Mouse (Mus musculus): ENCODE data around the gene Nat8f2.
A peak's percentile ranks its signal among the peaks of the same experiment; 100 is the strongest.
"Not testable (repeated sequence)": the region's sequence is repeated elsewhere in the genome, so short reads cannot be mapped to it uniquely, and the experiment has no call there.

Nat8f2 gene

GRCm38 (mm10) chr6:85869006-85869405, at the start of gene Nat8f2:
Gene Nat8f2, minus strand, starts transcription at chr6:85869158.
- not testable (repeated sequence) for DNase-seq (ENCODE audit: low read depth, low spot score)

- not testable (repeated sequence) for DNase-seq (ENCODE audit: low read depth, low spot score)
These were observed 49.4 kb upstream of the Nat8f2 start for GRCm38 (mm10) chr6:85918341-85918740.

DNA sequence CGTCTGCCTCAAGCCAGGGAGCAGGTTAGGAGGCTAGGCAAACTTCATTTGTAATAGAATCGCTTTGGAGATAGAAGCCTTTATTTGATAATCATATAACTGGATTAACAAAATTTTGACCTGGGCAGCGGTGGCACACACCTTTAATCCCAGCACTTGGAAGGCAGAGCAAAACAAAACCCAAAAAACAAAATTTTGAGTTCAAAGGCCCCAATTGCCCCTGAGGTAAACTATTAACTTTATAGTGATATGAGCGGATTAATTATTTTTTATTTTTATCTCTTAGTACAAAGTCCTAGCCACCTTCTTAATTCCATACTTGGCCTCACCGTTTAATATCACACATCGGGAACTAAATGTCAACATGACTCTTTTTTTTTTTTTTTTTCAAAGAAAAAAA, 47.6 kb upstream of the Nat8f2 start:
- no peak for DNase-seq (ENCODE audit: low read depth, low spot score)

- DNase-seq (ENCODE audit: low read depth, low spot score), result peak; percentile 94
These were observed 46.9 kb upstream of the Nat8f2 start, which contains the start of gene Nat8f1 for GRCm38 (mm10) chr6:85915539-85916513. Gene Nat8f1, minus strand, starts transcription at chr6:85915687.

DNA sequence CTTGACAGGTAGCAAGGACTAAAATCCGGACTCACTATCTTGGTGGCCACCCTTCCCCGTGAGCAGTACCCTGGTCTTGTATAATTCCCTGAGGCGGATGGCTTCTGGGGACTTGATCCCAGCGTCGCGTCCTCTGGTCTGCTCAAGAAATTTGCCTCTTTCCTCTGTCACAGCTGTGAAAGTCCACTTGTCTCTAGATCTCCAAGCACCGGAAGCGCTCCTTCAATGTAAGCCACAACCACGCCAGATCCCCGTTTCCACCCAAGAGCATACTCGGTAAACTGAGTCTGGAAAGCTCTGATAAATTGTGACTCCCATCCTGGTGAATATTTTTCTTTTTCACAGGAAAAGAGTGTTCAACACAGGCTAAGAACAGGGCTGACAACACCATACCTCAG, 46.2 kb upstream of the Nat8f2 start:
- no peak for DNase-seq (ENCODE audit: low read depth, low spot score)

- no peak for DNase-seq (ENCODE audit: low read depth, low spot score)
These were observed 42.6 kb upstream of the Nat8f2 start, which contains the start of gene Tprkb for GRCm38 (mm10) chr6:85911587-85911986. Gene Tprkb, plus strand, starts transcription at chr6:85911865.

DNA sequence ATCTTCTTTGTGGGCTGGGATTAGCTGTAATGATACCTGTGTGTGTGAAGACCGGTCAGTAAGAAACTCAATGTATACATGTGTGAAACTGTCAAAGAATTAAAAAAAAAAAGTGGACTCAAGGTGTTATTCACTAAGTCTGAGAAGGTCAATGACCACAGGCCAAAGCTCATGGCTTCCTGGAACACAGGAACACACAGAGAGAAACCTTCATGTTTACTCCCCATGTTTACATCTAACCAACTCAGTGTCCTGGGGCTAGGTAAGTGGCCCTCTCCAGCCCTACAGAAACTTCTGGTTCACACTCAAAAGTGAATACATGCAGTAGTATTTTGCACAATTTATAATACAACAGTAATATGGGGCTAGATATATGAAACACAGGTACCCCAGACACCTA, 40.7 kb upstream of the Nat8f2 start:
- no peak for DNase-seq (ENCODE audit: low read depth, low spot score)

GRCm38 (mm10) chr6:85908341-85908740, 39.4 kb upstream of the Nat8f2 start:
- DNase-seq (ENCODE audit: low read depth, low spot score), result no peak

GRCm38 (mm10) chr6:85906911-85907351, 38.0 kb upstream of the Nat8f2 start:
- DNase-seq (ENCODE audit: low read depth, low spot score), result not testable (repeated sequence)

GRCm38 (mm10) chr6:85904642-85905061, 35.7 kb upstream of the Nat8f2 start, which contains the start of gene Nat8f4:
Gene Nat8f4, minus strand, starts transcription at chr6:85904884.
- peak; percentile 77 for DNase-seq (ENCODE audit: low read depth, low spot score)

- no peak for DNase-seq (ENCODE audit: low read depth, low spot score)
These were observed 33.3 kb upstream of the Nat8f2 start for GRCm38 (mm10) chr6:85902303-85902702.

DNA sequence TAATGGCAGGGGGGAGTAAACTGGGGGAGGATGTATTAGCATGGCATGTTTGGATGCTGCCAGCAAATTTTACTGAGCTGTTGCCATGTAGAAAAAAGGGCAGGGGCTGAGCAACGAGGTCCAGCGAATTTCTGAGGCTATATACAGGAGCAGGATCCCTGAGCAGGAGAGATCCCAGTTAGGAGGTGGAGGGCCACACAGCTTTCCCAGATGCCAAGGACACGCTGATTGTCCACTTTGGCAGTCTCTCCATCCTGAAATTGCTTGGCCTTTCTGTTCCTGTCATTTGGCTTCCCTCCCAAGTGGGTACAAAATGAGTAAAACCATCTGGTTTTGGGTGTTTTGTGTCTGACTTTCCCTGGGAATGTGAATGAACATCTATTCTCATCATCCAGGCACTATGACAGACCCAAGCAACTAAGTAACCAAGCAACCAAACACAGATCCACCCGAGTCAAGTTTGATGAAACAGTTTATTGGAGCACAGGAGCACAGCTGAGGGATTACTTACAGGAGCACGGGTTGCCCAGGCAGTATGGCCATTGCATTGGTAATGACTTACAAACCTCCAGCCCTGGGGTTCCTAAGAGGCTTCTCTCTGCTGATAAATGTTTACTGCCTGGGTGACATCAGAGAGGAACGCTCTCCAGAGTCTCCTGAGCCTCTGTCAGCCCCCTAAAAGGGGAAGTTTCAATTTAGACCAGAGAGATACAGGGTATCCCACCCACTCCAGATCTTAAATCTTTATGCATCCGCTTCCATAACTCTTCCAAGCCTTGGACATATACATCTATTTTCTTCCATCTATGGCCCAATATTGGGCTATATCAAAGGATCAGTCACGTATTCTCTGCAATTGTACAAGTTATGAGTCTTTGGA, 29.9 kb upstream of the Nat8f2 start:
- DNase-seq (ENCODE audit: low read depth, low spot score), result not testable (repeated sequence)

DNA sequence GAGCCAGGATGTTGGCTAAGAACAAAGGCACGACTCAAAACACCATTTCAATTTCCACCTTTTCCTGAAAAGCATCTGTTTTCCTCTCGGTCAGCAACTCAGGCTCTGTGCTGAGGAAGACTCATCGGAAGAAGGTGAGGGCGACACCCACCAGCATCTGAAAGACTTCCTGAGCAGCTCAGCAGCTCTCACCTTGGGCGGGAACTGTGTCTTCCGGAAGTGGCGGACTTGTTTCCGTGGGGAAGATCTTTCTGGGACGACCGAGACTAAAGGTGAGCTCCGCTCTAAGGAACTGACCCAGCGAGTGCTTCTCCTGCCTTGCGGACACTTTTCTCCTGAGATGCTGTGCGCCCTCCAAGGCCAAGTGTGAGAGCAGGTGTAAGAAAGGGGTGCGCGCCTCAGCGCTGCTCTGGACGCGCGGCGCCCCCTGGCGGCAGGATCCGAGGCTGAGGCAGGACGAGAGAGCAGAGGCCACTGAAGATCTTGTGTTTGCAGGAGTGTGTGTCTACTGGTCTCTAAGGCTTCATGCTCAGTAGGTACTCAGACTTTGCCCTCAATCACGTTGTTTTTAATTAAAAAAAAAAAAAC, 26.2 kb upstream of the Nat8f2 start:
- DNase-seq (ENCODE audit: low read depth, low spot score), result not testable (repeated sequence)

DNA sequence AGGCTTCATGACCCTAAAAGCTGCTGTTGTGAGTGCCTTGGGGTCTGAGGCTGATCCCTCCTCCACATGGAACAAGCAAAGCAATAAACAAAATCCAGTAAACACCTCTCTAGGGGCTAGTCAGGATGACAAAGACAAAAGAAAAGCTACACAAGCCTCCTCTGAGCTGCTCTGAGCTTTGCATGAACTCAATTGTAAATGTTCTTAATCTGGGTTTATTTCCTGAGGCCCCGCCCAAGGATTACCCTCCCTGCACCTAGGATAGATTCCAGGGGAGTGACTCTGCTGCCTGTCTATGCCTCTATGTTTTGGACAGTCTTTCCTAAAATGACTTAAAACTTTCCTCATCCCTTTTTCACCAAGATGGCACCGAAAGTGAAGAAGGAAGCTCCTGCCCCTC, 20.0 kb upstream of the Nat8f2 start:
- DNase-seq (ENCODE audit: low read depth, low spot score), result no peak

- DNase-seq (ENCODE audit: low read depth, low spot score), result no peak
These were observed 15.4 kb upstream of the Nat8f2 start for GRCm38 (mm10) chr6:85884311-85884710.

GRCm38 (mm10) chr6:85883246-85883645, 14.3 kb upstream of the Nat8f2 start:
- DNase-seq (ENCODE audit: low read depth, low spot score), result not testable (repeated sequence)

DNA sequence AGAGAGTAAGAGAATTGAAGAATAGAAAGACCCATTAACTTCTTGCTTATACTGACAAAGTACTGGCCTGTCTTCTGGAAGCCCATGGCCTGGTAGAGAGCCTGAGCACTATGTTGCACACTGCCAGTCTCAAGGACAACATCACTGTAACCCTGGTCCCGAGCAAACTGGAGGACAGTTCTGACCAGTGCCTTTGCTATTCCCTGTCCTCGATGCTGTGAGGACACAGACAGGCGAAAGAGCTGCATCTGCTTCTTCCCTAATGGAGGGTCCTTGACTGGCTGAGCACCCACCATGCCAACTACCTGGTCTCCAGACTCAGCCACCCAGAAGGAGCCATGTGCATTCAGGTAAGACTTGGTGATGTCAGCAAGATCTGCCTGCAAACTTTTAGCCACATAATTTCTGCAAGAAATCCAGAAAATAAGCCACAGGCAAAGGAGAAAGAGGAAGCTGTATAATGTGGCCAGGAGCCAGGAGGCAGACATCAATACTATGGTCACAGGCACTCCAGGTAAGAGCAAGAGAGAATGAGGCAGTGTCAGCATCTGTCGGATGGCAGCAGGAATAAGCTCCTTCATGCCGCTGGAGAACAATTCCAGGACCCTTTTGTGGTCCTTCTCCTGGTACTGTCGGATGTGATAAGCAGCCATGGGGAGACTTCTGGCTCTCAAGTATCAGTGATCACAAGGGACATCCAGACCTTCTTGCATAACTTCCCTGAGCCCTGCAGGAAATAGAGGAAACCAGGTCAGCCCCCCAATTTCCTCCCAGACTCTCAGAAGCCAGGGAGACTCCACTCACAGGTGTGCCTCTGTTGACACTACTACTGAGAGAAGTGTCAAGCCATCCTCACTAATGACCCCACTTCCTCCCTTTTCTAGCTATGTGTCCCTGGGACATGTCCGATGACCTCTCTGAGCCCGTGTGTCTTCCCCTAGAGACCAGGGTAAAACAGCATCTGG, 950 bp downstream of the Nat8f2 start:
- no peak for DNase-seq (ENCODE audit: low read depth, low spot score)

GRCm38 (mm10) chr6:85866995-85867394, 2.0 kb downstream of the Nat8f2 start:
- not testable (repeated sequence) for DNase-seq (ENCODE audit: low read depth, low spot score)

DNA sequence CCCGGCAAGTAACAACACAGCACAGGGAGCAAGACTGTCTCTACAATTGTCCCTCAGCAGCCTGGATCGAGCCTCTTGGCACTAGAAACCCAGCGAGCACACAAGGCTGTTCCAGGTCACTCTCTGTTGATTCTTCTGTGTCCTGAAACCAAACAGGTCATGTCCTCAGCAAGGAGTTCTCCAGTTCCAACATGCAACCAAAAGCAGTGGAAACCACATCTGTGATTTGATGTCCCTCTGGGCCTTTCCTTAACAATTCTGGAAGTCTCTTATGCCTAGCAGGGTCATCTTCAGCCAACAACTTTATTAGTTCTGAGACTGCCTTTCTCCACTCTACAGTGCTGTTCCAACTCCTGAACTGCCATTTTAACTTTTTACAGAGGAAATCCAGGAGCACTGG, 2.8 kb downstream of the Nat8f2 start:
- not testable (repeated sequence) for DNase-seq (ENCODE audit: low read depth, low spot score)

All from CD4-positive helper T cell, adult 2 months (primary cell).